Mouse (Mus musculus): ENCODE results near the gene Cma1. TPM values are rescaled to one million over a fixed set of nuclear protein-coding genes. Genes with fewer than 3 reads are reported as not detected.
A peak's percentile ranks its signal among the peaks of the same experiment; 100 is the strongest.
"Not testable (repeated sequence)": the region's sequence is repeated elsewhere in the genome, so short reads cannot be mapped to it uniquely, and the experiment has no call there.

Cma1 gene
- 4.1 and 5.7 TPM in 2 replicates for polyA plus RNA-seq (2015; fragmentation: Nextera tagmentation; extraction: Ambion mirVana)

DNA sequence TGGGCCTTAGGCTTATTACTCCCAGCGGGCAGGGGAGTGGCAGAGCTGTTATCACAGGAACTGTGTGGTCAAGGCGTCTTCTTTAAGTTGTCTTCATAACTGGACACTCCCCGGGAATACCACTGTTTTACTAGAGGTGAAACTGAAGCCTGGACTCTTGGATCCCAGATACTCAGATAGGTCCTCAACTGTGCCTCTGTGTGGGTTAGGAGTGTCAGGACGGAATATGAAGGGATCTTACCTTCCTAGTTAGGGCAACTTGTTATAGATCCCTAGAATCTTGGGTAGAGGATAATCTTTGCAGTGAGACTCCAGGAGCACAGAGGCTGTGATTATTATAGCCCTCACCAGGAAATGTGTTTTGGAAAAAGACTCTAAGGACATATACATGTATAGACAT lies at the start of gene Cma1:
Gene Cma1, minus strand, starts transcription at position 101 of the 400 bp plus-strand sequence.
- no peaks in the 10 kb centered on the region for H3K9me3 ChIP-seq (ENCODE audit: control insufficient read depth, low read length)
- 68% methylated on average over 4 of the region's 4 CpGs for WGBS

DNA sequence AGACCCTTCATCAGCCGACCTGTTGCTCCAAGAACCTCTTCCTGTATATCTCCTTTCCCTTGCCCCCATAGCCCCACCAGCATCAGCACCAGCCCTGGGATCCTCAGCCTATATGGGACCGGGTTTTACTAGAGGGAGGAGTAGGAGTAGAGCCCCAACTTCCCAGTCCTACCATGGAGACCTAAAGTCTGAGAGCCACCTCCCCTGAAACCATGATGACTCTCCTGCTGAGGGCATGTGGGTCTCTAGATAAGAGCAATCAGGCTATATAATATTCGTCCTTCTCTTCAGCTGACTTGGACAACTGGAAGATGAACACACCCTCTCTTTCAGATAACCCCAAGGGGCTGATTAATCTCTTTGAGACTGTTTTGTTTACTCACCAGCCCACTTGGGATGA lies 43.0 kb upstream of the Cma1 start:
- not testable (repeated sequence) for H3K4me3 ChIP-seq (ENCODE audit: low read length); H3K4me2 ChIP-seq (ENCODE audit: low read depth, low read length); H3K9me3 ChIP-seq (ENCODE audit: control insufficient read depth, low read length); H3K4me1 ChIP-seq (ENCODE audit: control insufficient read depth, insufficient read depth, low read length); H3K27me3 ChIP-seq (replicated peaks; ENCODE audit: control insufficient read depth, insufficient read depth, low read length); H3K36me3 ChIP-seq (ENCODE audit: control insufficient read depth, insufficient read depth, low read length); H3K9ac ChIP-seq (ENCODE audit: low read depth, low read length); H3K27ac ChIP-seq (ENCODE audit: low read length); ATAC-seq
- 60% methylated on average over 1 of the region's 3 CpGs for WGBS

More for the DNA sequence above, at the start of gene Cma1:
- H3K4me1 ChIP-seq (ENCODE audit: control insufficient read depth, insufficient read depth, low read length), result no peaks in the 10 kb centered on the region
- H3K4me2 ChIP-seq (ENCODE audit: low read depth, low read length), result no peak within 1 kb of the TSS
- H3K36me3 ChIP-seq (ENCODE audit: control insufficient read depth, insufficient read depth, low read length), result no peaks in the 10 kb centered on the region
- no peaks in the 10 kb centered on the region for H3K27me3 ChIP-seq (replicated peaks; ENCODE audit: control insufficient read depth, insufficient read depth, low read length)
- no peak within 1 kb of the TSS for H3K27ac ChIP-seq (ENCODE audit: low read length)
- ATAC-seq, result no peak
- H3K9ac ChIP-seq (ENCODE audit: low read depth, low read length), result no peak within 1 kb of the TSS
- no peak within 1 kb of the TSS for H3K4me3 ChIP-seq (ENCODE audit: low read length)

DNA sequence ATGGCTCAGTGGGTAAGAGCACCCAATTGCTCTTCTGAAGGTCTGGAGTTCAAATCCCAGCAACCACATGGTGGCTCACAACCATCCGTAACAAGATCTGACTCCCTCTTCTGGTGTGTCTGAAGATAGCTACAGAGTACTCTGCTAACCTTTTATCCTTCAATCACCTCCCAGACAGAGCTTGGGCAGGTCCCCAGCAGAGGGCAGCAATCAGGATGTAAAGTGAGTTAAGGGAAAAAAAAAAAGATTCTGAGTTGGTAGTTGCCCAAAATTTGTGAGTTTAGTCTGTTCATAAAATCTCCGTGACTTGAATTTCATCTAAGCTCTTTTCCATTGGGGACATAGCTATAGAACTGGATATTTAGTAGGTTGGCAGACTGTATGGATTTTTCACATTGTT lies 19.4 kb upstream of the Cma1 start:
- not testable (repeated sequence) for H3K4me1 ChIP-seq (ENCODE audit: control insufficient read depth, insufficient read depth, low read length); H3K4me2 ChIP-seq (ENCODE audit: low read depth, low read length); H3K27me3 ChIP-seq (replicated peaks; ENCODE audit: control insufficient read depth, insufficient read depth, low read length); H3K27ac ChIP-seq (ENCODE audit: low read length); H3K4me3 ChIP-seq (ENCODE audit: low read length); H3K36me3 ChIP-seq (ENCODE audit: control insufficient read depth, insufficient read depth, low read length); ATAC-seq; H3K9me3 ChIP-seq (ENCODE audit: control insufficient read depth, low read length); H3K9ac ChIP-seq (ENCODE audit: low read depth, low read length)
- WGBS, result 68% methylated on average over 2 of the region's 2 CpGs

DNA sequence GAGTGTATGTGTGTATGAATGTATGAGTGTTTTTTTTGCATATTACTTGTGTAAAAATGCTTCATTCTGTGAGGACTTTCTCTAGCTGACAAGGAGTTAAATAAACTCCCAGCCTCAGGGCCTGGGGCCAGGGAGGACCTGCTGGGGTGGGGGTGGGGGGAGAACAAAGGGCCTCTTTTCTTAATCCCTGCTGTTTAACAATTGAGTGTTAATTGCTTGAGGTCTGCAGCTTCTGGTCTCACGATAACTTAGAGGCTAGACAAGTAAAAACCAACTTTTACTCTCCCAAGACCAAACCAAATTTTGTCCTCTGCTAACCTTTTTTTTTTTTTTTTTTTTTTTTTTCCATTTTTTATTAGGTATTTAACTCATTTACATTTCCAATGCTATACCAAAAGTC lies 18.8 kb upstream of the Cma1 start:
- no peaks in the 10 kb centered on the region for H3K36me3 ChIP-seq (ENCODE audit: control insufficient read depth, insufficient read depth, low read length)
- H3K27ac ChIP-seq (ENCODE audit: low read length), result no peak overlapping the region
- ATAC-seq, result no peak
- H3K9ac ChIP-seq (ENCODE audit: low read depth, low read length), result no peak overlapping the region
- no peak overlapping the region for H3K4me2 ChIP-seq (ENCODE audit: low read depth, low read length)
- H3K27me3 ChIP-seq (replicated peaks; ENCODE audit: control insufficient read depth, insufficient read depth, low read length), result no peaks in the 10 kb centered on the region
- no peaks in the 10 kb centered on the region for H3K4me1 ChIP-seq (ENCODE audit: control insufficient read depth, insufficient read depth, low read length)
- no peak overlapping the region for H3K4me3 ChIP-seq (ENCODE audit: low read length)
- WGBS, result 25% methylated on average over 1 of the region's 1 CpGs
- H3K9me3 ChIP-seq (ENCODE audit: control insufficient read depth, low read length), result no peaks in the 10 kb centered on the region

DNA sequence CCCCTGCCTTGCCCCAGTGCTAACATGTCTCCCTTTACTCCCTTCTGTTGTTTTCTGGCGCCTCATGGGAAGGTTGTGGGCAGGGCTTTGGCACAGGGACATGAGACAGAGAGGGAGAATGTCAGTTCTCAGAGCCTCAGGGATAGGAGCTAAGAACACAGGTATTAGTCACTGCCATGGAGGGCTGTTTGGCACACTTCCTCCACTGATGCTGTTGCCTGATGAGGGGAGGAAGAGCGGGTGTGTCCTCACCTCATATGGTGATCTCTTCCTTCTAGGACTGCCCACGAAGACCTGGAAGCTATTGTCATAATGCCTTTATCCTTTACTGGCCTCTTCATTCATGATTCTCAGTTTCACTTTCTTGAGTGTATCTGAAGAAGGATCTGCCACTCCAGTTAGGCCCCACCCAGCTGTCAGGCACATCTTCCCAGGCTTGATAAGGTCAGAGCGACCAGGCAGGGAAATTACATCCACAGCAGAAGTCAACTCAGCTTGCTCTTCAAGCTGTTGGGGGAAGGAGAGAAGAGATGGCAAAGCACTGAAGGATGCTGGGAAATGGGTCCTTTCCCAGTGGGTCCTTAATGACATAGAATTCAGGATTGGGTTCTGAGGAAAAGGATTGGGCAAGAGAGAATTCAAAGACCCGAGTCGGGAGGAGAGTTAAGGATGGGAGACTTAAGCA lies 6.0 kb upstream of the Cma1 start, which contains the start of gene Cma2:
Gene Cma2, plus strand, starts transcription at position 635 of the 685 bp plus-strand sequence.
- Histone ChIP-seq H3K9me3 (ENCODE audit: control insufficient read depth, low read length) (no peaks in the 10 kb centered on the region), H3K4me1 (ENCODE audit: control insufficient read depth, insufficient read depth, low read length) (no peaks in the 10 kb centered on the region), H3K4me2 (ENCODE audit: low read depth, low read length) (no peak within 1 kb of the TSS), H3K36me3 (ENCODE audit: control insufficient read depth, insufficient read depth, low read length) (no peaks in the 10 kb centered on the region), H3K27ac (ENCODE audit: low read length) (no peak within 1 kb of the TSS), H3K27me3 (replicated peaks; ENCODE audit: control insufficient read depth, insufficient read depth, low read length) (no peaks in the 10 kb centered on the region), H3K4me3 (ENCODE audit: low read length) (no peak within 1 kb of the TSS), H3K9ac (ENCODE audit: low read depth, low read length) (no peak within 1 kb of the TSS)
- no peak for ATAC-seq
- WGBS, result 77% methylated on average over 6 of the region's 6 CpGs

DNA sequence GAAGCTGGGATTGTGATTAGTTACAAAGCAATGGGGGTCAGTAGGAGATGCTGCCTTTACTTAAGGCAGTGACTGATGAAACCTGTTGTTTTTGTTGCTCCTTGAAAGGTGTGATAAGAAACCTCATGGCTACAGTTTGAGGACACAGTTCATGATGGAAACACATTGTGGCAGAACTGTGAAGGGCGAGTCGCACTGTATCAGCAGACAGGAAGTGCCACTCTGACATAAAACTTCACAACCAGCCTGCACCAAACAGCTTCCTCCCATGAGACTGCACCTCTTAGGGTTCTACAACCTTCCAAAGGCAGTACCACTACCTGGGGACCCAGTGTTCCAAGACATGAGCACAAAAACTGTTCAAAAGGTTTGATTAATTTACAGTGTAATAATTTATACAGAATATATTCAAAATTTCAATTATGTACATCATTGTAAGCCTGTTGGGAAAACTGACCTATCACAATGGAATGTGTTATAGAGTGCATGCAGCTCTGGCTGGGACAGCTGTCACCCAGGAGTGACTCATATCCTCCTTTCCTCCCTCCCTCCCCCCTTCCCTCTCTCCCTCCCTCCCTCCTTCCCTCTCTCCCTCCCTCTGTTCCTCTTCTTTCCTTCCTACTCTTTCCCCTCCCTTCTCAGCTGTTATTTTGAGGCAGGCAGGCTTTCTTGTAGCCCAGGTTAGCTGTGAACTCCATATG lies 1.9 kb upstream of the Cma1 start:
- 65% methylated on average over 2 of the region's 2 CpGs for whole genome bisulfite sequencing
- H3K9me3 ChIP-seq (ENCODE audit: control insufficient read depth, low read length), result no peaks in the 10 kb centered on the region
- no peaks in the 10 kb centered on the region for H3K27me3 ChIP-seq (replicated peaks; ENCODE audit: control insufficient read depth, insufficient read depth, low read length)
- no peak for ATAC-seq
- no peak overlapping the region for H3K4me2 ChIP-seq (ENCODE audit: low read depth, low read length)
- H3K9ac ChIP-seq (ENCODE audit: low read depth, low read length), result no peak overlapping the region
- H3K4me3 ChIP-seq (ENCODE audit: low read length), result no peak overlapping the region
- H3K36me3 ChIP-seq (ENCODE audit: control insufficient read depth, insufficient read depth, low read length), result no peaks in the 10 kb centered on the region
- H3K4me1 ChIP-seq (ENCODE audit: control insufficient read depth, insufficient read depth, low read length), result no peaks in the 10 kb centered on the region
- no peak overlapping the region for H3K27ac ChIP-seq (ENCODE audit: low read length)

DNA sequence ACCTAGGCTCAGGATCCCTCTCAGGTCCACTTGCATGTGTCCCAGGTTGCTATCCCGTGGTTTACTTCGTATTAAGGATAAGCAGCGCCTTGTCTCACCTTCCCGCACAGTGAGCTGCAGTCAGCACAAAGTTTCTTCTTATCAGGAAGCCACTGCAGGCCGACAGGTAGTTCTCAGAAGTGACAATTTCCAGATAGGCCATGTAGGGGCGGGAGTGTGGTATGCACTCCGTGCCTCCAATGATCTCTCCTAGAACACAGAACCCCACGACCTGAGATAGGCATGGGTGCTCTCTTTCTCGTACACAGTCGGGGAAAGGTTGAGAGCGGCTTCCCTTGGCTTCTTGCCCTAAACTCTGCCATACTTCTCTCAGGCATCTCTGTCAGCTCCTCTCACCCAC lies 874 bp downstream of the Cma1 start:
- Histone ChIP-seq H3K27ac (ENCODE audit: low read length) (no peak overlapping the region), H3K27me3 (replicated peaks; ENCODE audit: control insufficient read depth, insufficient read depth, low read length) (no peaks in the 10 kb centered on the region), H3K4me1 (ENCODE audit: control insufficient read depth, insufficient read depth, low read length) (no peaks in the 10 kb centered on the region), H3K9me3 (ENCODE audit: control insufficient read depth, low read length) (no peaks in the 10 kb centered on the region), H3K4me3 (ENCODE audit: low read length) (no peak overlapping the region), H3K36me3 (ENCODE audit: control insufficient read depth, insufficient read depth, low read length) (no peaks in the 10 kb centered on the region), H3K9ac (ENCODE audit: low read depth, low read length) (no peak overlapping the region), H3K4me2 (ENCODE audit: low read depth, low read length) (no peak overlapping the region)
- 67% methylated on average over 11 of the region's 11 CpGs for WGBS
- ATAC-seq, result no peak

DNA sequence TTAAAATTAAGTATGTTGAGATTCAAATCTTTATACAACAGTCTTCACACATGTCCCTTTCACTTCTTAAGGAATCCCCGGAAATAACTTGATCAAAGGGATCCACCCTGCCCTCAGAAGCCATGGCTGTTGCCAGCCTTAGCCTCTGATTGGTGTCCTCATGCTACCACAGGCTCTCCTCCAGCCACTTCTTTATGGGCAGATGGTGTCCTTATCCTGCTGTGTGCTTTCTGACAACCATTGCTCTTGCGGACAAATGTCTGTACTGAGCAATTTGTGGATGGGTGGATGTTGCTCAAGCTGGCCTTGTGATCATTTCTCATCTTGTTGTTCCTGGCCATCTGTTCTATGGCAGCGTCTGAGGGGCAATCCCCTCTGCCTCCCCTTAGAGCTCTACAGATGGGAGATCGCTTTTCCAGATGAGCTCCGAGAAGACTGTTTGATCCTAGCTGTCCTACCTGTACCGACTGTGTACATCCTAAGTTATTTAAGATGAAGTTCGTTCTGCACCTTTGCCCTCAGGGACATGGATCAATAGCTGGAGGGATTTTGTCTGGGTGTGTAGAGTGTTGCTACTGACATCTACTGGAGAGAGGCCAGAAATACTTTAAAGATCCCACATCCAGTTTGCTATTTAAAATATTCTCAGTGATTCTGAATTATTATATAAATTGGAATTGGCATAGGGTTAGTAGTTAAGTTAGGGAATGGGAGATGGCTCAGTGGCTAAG lies 4.2 kb downstream of the Cma1 start:
- Histone ChIP-seq H3K4me1 (ENCODE audit: control insufficient read depth, insufficient read depth, low read length) (no peaks in the 10 kb centered on the region), H3K4me2 (ENCODE audit: low read depth, low read length) (no peak overlapping the region), H3K27me3 (replicated peaks; ENCODE audit: control insufficient read depth, insufficient read depth, low read length) (no peaks in the 10 kb centered on the region), H3K9me3 (ENCODE audit: control insufficient read depth, low read length) (no peaks in the 10 kb centered on the region), H3K27ac (ENCODE audit: low read length) (no peak overlapping the region), H3K36me3 (ENCODE audit: control insufficient read depth, insufficient read depth, low read length) (no peaks in the 10 kb centered on the region), H3K9ac (ENCODE audit: low read depth, low read length) (no peak overlapping the region), H3K4me3 (ENCODE audit: low read length) (no peak overlapping the region)
- 34% methylated on average over 7 of the region's 7 CpGs for WGBS
- ATAC-seq, result no peak

DNA sequence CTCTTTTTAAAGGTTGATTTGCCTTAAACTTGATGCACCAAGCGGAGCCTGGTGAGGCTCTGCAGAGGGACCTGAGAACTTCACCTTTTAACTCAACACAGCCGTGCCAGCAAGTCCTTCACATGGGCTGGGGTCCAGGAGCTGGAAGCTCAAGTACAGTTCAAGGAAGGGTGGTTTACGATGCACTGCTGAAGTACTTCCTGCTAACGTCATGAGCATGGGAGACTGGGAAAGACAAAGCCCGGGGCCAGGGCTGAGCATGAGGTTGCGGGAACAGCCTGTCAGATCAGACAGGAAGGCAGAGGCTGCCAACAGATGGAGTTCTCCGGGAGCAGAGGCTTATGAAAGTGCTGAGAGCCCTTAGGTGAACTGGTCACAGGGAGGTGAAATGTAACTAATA lies 10.9 kb downstream of the Cma1 start:
- H3K9ac ChIP-seq (ENCODE audit: low read depth, low read length), result 0 out of 2 replicates have a peak overlapping the region, but pooled peaks have one; percentile 28
- 34% methylated on average over 7 of the region's 7 CpGs for WGBS
- H3K9me3 ChIP-seq (ENCODE audit: control insufficient read depth, low read length), result no peaks in the 10 kb centered on the region; the same call in 1 of the 2 replicates
- H3K27ac ChIP-seq (ENCODE audit: low read length), result no peak overlapping the region
- H3K4me2 ChIP-seq (ENCODE audit: low read depth, low read length), result no peak overlapping the region
- H3K36me3 ChIP-seq (ENCODE audit: control insufficient read depth, insufficient read depth, low read length), result no peaks in the 10 kb centered on the region
- no peaks in the 10 kb centered on the region for H3K27me3 ChIP-seq (replicated peaks; ENCODE audit: control insufficient read depth, insufficient read depth, low read length)
- no peaks in the 10 kb centered on the region; the same call in 1 of the 2 replicates for H3K4me1 ChIP-seq (ENCODE audit: control insufficient read depth, insufficient read depth, low read length)
- peak; percentile 75 for ATAC-seq
- no peak overlapping the region for H3K4me3 ChIP-seq (ENCODE audit: low read length)

Measured in intestine, embryonic 16.5 days (tissue).